Mouse (Mus musculus): ENCODE results near the gene Cdc26. TPM values are rescaled to one million over a fixed set of nuclear protein-coding genes. Genes with fewer than 3 reads are reported as not detected.

The Cdc26 gene
- total RNA-seq, 1 experiment from 2014 or later: 85.8 TPM

DNA sequence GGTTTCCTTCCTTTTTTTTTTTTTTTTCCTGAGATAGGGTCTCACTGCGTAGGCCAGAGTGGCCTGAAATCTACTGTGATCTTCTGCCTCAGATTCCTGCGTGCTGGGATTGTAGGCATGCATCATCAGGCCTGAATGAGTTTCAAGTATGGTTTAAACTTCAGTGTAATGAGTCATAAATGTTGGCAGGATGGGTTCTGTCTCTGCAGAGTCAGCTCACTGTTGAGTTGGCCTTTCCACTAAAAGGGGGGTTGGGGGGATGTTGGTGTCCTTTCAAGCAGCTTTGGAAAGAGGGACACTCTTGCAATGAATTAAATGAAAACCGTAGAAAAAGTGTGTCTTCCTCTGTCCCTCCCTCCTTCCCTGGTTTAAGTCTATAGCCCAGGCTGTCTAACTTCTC lies 9.5 kb downstream of the Cdc26 start:
- DNase-seq: peak; percentile 8

DNA sequence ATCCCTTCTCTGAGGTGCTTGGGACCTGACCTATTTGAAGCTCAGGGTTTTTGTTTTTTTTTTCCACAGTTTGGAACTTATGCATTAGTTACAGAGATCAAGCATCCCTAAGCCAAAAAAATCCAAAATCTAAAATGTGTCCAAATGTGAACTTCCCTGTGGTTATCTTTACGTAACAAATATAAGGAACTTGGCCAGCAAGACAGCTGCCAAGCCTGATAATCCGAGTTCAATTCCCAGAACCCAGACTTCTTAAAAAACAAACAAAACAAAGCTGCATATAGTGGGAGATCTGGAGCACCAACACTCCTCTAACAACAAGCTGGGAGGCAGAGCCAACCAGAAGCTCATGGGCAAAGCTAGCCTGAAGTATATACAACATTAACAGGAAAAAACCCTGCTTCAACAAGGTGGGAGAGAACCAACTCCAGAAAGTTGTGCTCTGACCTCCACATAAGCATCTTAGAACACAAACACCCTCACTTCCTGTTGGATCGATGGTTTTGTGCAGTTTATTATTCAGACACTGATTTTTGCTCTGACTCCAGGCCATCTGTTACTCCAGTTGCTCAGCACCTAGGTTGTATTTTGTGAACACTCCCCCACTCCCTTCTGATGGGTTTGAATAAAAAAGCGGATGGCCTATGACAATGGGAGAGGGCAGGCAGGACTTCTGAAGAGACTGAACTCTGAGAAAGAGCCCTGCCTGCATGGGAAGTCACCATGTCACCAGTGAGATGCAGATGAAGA lies 10.7 kb downstream of the Cdc26 start:
- DNase-seq: no peak

GRCm38 (mm10) chr4:62395806-62396205 lies 12.6 kb downstream of the Cdc26 start:
- DNase-seq: no peak

GRCm38 (mm10) chr4:62393459-62393858 lies 15.0 kb downstream of the Cdc26 start:
- no peak for DNase-seq

- DNase-seq: no peak
Measured at GRCm38 (mm10) chr4:62391892-62392291, 16.6 kb downstream of the Cdc26 start.

- no peak for DNase-seq
Measured at GRCm38 (mm10) chr4:62389592-62390512, 18.6 kb downstream of the Cdc26 start.

DNA sequence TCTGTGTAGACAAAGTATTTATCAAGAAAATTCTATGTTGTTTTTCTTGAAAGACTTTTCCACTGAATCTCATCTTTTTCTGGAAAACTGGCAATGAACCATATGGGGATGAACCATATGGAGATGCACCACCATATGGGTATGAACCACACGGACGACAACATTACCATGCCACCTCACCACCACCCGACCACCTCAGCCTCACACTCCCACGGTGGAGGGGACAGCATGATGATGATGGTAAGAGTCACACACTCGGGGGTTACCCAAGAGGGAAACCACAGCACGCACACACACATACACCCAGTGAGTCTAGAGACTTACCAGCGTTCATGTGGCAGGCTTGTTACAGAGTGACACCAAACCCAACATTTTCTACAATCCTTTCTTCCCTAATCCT lies 23.0 kb downstream of the Cdc26 start:
- no peak for DNase-seq

- DNase-seq: no peak
Measured at GRCm38 (mm10) chr4:62384159-62384558, 24.3 kb downstream of the Cdc26 start.

DNA sequence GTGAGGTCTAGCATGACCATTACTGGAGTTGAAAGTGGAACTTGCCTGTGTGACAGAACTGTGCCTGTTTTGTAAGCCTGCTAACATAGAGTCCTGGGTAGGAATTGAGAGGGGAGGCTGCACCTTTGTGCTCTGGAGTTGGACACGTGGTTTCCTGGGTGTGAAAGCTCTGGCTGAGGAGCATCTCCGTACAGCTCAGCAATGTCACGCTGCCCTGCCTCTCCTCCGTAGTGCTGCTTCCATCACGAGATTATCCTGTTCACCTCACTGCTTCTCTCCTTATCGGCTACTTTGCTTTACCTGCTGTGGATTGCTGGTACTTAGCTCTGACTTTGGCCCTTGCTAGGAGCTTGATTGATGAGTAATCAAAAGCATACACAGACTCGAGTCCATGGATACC lies 24.7 kb downstream of the Cdc26 start:
- DNase-seq: no peak

- DNase-seq: no peak
Measured at GRCm38 (mm10) chr4:62383207-62383606, 25.2 kb downstream of the Cdc26 start.

DNA sequence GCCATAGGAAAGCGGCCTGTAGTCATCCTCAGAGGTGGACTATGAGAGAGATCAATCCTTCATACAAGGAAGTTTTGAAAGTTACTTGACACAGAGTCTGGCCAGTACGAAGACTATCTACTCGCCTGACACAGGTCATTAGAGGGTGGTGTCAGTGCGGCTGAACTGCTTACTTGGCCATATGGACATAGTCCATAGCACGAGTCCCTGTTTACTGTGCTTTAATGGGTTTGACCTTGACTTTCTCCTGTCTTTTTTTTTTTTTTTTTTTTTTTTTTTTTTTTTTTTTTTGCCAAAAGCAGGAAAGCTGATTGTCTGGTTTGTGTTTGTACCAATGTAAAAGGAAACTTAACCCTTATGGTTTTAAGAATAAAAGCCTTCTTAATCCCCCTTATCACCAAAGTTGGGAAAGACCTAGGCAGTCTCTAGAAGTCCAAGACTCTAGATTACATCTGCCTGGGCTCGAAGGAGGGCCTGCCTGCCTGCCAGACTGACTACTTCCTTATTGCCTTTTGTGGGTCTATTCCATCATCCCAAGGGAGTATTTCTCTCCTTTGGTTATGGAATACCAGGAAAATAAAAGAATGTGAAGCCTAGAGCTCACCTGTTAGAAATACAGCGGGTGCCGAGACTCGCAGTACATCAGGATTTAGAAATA lies 28.6 kb downstream of the Cdc26 start:
- no peak for DNase-seq

- no peak for DNase-seq
Measured at GRCm38 (mm10) chr4:62376123-62376522, 32.3 kb downstream of the Cdc26 start.

GRCm38 (mm10) chr4:62374342-62374741 lies 34.1 kb downstream of the Cdc26 start:
- DNase-seq: no peak

DNA sequence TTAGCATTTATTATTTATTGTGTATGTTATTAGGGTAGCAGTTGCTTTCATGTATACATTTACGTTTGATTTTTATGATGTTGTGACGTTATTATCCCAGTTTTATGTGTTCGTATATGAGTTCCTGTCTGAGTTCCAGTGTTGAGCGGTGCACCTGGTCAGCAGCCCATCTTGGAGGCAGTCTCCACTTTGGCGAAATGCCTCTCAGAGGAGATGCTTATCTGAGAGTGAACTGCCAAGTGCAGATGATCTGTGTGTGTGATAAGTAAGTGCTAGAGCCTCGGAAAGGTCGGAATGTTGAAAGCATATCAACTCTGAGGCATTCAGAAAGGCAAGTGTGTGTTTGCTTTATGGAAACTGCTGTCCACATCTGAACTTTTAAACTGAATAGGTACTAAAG lies 34.8 kb downstream of the Cdc26 start:
- DNase-seq: no peak

DNA sequence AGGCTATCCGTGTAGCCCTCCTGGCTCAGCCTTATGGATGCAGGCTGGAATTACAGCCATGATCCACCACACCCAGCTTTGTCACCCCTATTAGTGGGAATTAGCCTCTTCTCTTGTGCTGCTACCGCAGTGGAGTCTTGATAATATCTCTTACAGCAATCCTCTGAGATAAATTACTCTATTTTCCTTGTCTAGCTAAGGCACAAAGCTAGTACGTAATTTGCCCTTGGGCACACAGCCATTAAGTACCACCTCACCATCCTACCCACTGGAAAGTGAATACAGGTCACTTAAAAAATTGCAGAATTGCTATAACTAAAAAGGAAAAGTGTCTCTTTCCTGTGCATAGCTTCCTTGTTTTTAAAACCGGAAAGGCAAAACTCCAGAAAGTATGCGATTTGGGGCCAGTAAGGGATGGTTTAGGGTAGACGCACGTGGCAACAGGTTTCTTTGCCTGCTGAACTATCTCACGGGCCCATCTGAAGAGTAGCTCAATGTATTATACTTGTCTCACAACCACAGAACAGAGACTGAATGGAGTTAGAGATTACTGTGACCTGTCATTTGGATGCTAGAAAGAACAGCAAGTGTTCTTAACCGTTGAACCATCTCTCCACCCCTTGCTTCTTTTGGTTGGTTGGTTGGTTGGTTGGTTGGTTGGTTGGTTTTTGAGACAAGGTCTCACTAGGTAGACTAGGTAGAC lies 35.5 kb downstream of the Cdc26 start:
- DNase-seq: no peak

- DNase-seq: no peak
Measured at GRCm38 (mm10) chr4:62372410-62372809, 36.0 kb downstream of the Cdc26 start.

GRCm38 (mm10) chr4:62369091-62369490 lies 39.4 kb downstream of the Cdc26 start:
- no peak for DNase-seq

GRCm38 (mm10) chr4:62367586-62367985 lies 40.9 kb downstream of the Cdc26 start:
- DNase-seq: no peak

DNA sequence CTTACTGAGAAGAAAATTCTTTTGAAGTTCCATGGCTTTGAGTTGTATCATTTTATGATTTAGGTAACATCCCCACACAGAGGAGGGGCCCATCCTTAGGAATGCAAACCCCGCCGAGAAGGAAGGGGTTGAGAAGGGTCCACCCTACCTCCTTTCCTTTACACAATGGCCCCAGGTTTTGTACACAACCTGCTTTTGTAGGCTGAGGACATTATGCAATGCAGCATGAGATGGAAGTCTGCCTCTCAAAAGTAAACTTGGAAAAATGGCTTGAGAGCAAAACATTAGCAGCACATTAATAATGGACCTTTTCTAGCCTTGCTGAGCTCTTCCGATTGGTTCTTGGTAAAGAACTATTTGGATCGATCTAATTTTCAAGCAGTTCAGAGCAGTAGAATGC lies 42.2 kb downstream of the Cdc26 start:
- DNase-seq: no peak

DNA sequence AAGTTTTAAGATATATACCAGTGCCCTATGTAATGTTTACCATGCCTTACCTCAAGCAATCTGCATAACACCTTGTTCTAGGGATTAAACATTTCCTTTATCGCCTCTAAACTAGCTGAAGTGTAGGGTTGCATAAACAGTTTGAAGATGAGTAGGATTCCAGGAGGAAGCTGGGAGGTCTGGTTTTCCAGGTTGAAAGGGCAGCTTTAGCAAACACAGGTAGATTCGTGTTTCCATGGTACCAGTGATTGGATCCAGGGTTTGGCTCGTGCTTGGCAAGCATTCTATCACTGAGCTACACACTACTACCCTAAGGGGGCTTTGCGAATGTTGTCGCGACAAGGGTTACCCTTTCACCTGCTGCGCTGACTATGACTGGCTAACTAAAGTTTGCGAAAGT lies 44.1 kb downstream of the Cdc26 start:
- no peak for DNase-seq

DNA sequence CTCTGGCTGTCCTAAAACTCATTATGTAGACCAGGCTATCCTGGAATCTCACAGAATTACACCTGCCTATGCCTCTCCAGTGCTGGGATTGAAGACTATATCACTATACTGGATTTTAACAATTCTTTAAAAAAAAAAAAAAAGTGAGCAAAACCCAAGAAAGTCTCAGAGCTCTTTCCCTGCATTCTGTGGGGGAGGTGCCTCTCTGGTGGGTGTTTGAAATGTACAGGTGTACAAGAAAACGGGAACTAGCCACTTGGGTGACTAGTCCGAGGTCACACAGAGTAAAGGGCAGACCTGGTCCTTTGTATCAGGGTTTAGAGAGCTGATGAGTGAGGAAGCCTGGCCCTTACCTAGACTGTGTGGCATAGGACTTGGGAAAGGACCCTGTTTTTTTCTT lies 46.0 kb downstream of the Cdc26 start:
- no peak for DNase-seq

DNA sequence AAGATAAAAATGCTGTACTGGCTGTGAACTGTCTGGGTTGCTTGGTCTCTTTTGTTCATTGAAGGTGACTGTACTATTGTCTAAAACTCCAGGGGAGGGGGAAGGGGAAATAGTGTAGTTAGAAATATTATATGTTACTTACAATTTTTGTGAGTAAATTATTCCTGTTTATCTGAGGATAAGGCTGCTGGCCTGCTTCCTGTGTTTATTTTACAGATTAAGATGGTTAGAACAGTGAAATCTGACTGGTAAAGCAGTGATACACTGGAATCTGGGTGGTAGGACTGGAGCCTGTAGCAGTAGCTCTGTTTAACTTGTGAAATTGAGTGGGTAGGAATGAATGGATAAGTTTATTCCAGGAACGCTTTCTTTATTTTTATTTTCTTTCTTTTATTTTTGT lies 46.4 kb downstream of the Cdc26 start:
- no peak for DNase-seq
